Mouse (Mus musculus) midbrain, embryonic 12.5 days (tissue): ENCODE data around the gene Wdr45. TPM values are rescaled to one million over a fixed set of nuclear protein-coding genes. Genes with fewer than 3 reads are reported as not detected.
A peak's percentile ranks its signal among the peaks of the same experiment; 100 is the strongest.

ENCODE experiments used
- ATAC-seq: fragments of 200-750 bp; cut with Nextera tagmentation; 2 replicates; pipeline ENCODE4 v1.8.0; 2017; ENCODE audit warnings: low read depth, moderate TSS enrichment, moderate library complexity; ENCODE audit not compliant: low FRiP score
- H3K27ac ChIP-seq: fragments of 300-500 bp; sonication (generic); replicated peaks from 2 replicates; pipeline ENCODE4 v1.5.1; 2016; ENCODE audit warnings: mild to moderate bottlenecking
- H3K27me3 ChIP-seq: fragments of 300-500 bp; sonication (generic); 2 replicates; pipeline ENCODE4 v1.6.1; 2016; ENCODE audit warnings: mild to moderate bottlenecking
- H3K36me3 ChIP-seq: fragments of 300-500 bp; sonication (generic); 2 replicates; pipeline ENCODE4 v1.6.1; 2016
- H3K4me1 ChIP-seq: fragments of 300-500 bp; sonication (generic); 2 replicates; pipeline ENCODE4 v1.6.1; 2016
- H3K4me2 ChIP-seq: fragments of 300-500 bp; sonication (generic); replicated peaks from 2 replicates; pipeline ENCODE4 v1.6.1; 2016; ENCODE audit warnings: mild to moderate bottlenecking, moderate library complexity
- H3K4me3 ChIP-seq: fragments of 300-500 bp; sonication (generic); 2 replicates; pipeline ENCODE4 v1.5.1; 2016; ENCODE audit warnings: mild to moderate bottlenecking
- H3K9ac ChIP-seq: fragments of 300-500 bp; sonication (generic); replicated peaks from 2 replicates; pipeline ENCODE4 v1.6.1; 2016; ENCODE audit warnings: mild to moderate bottlenecking, moderate library complexity
- H3K9me3 ChIP-seq: fragments of 300-500 bp; sonication (generic); 2 replicates; pipeline ENCODE4 v1.6.1; 2016; ENCODE audit warnings: mild to moderate bottlenecking
- WGBS: fragments of 180-500 bp; shearing (Covaris S2); methylation state at CpG from one replicate; pipeline ENCODE4 v1.1.7; 2016; 5-methylcytosine and 5-hydroxymethylcytosine counted together
- polyA plus RNA-seq: library from polyadenylated mRNA; unstranded; fragments of >200 nt; fragmentation: Nextera tagmentation; extraction: Ambion mirVana; gene quantifications from 2 replicates; pipeline ENCODE4 v1.2.1, GENCODE M21; 2016

The Wdr45 gene
- polyA plus RNA-seq, 1 experiment from 2014 or later: 27.0 TPM

DNA sequence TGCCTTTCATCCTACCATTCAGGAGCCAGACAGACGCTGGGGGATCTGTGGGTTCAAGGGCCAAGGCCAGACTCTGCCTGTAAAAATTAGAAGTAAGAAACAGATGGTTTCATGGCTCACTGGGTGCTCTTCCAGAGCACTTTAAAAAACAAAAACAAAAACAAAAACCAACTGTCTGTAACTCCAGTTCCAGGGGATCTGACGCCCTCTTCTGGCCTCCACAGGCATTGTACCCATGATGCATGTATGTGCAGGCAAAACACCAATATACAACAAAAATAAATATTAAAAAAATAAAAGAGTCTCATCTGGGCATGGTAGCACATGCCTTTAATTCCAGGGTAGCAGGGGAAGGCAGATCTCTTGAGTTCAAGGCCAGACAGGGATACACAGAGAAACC is 58.6 kb downstream of the Wdr45 start:
- Histone ChIP-seq H3K27me3 (no peaks in the 10 kb centered on the region), H3K27ac (no peak overlapping the region), H3K4me1 (no peaks in the 10 kb centered on the region), H3K9me3 (no peaks in the 10 kb centered on the region), H3K4me2 (no peak overlapping the region), H3K36me3 (peaks cover 32% of the 10 kb centered on the region), H3K4me3 (no peak overlapping the region), H3K9ac (no peak overlapping the region)
- WGBS: 48% methylated on average over 2 of the region's 2 CpGs
- no peak for ATAC-seq

DNA sequence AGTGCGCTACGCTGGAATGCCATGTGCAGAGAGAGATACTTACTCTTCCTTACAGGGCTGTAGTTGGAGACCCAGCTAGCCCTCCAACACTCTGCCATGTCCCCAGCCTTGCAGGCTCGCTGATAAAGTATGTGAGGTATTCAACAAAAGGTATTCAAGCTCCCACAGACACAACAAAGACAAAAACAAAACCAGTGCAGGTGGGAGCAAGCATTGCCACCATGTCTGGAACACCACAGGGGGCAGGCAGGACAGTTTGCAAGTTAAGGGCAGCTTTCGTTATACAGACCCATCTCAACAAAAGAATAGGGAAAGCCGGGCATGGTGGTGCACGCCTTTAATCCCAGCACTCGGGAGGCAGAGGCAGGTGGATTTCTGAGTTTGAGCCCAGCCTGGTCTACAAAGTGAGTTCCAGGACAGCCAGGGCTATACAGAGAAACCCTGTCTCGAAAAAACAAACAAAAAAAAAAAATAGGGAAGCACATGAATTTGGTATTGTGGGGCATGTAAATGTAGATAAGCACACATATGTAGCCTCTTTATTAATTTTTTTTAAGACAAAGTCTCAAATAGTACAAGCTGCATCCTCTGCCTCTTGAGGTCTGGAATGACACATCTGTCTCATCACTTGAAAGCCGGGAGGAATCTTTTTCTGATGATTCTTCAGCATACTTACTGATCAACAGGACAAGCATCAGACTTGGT is 61.5 kb downstream of the Wdr45 start:
- Histone ChIP-seq H3K9me3 (no peaks in the 10 kb centered on the region), H3K4me1 (no peaks in the 10 kb centered on the region), H3K36me3 (peaks cover 21% of the 10 kb centered on the region), H3K27me3 (no peaks in the 10 kb centered on the region), H3K4me3 (no peak overlapping the region), H3K27ac (no peak overlapping the region), H3K9ac (no peak overlapping the region), H3K4me2 (no peak overlapping the region)
- WGBS: 76% methylated on average over 9 of the region's 9 CpGs
- ATAC-seq: no peak

DNA sequence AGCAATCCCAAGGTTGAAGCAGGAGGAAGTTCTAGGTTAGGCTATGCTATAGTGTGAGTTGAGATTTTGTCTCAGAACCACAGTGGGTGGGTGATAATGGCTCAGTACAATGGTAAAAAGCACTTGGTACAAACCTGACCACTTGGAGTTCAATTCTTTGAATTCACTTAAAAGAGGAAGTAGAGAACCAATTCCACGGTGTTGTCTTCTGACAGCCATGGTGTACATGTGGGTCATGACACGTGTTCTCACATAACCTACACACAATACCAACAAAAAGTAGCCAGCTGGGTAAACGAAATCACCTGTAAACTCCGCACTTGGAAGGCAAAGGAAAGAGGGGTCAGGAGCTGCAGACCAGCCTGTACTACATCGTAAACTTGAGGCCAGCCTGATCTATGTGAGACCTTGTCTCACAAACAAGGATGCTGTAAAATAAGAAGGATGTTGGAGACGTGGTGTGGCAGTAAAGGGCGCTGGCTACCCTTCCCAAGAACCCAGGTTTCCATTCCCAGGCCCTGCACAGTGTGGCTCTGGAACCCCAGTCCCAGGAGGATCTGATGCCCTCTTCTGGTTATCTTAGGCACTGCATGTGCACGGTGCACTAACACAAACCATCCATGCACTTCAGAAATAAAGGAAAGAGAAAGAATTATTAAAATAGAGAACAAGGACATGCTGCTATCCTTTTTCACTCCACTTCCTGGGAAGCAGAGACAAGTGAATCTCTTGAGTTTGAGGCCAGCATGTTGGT is 62.4 kb downstream of the Wdr45 start:
- Histone ChIP-seq H3K36me3 (peaks cover 19% of the 10 kb centered on the region), H3K4me2 (no peak overlapping the region), H3K27me3 (no peaks in the 10 kb centered on the region), H3K4me1 (no peaks in the 10 kb centered on the region), H3K9me3 (no peaks in the 10 kb centered on the region), H3K27ac (no peak overlapping the region), H3K4me3 (no peak overlapping the region), H3K9ac (no peak overlapping the region)
- peak; percentile 54; the same call in 1 of the 2 replicates for ATAC-seq
- 52% methylated on average over 8 of the region's 8 CpGs for WGBS

Other genes starting within 250 kb of the Wdr45 start
- gene Foxp3, start 140.7 kb upstream of the Wdr45 start, polyA plus RNA-seq: 0.09 and 0.13 TPM in 2 replicates
- 4.9 and 5.7 TPM in 2 replicates for gene Ppp1r3f, start 140.1 kb upstream of the Wdr45 start, polyA plus RNA-seq
- 30.3 and 30.8 TPM in 2 replicates for gene Ccdc22, start 108.8 kb upstream of the Wdr45 start, polyA plus RNA-seq
- not detected in 2 replicates for gene Cacna1f, start 107.2 kb upstream of the Wdr45 start, polyA plus RNA-seq
- 39.9 and 40.8 TPM in 2 replicates for gene Syp, start 75.9 kb upstream of the Wdr45 start, polyA plus RNA-seq
- 2.6 and 2.7 TPM in 2 replicates for gene Prickle3, start 57.1 kb upstream of the Wdr45 start, polyA plus RNA-seq
- 29.2 and 33.2 TPM in 2 replicates for gene Plp2, start 42.9 kb upstream of the Wdr45 start, polyA plus RNA-seq
- 0.09 TPM in 1 of 2 replicates, not detected in the other for gene Magix, start 33.1 kb upstream of the Wdr45 start, polyA plus RNA-seq
- 43.6 and 45.7 TPM in 2 replicates for gene Gpkow, start 17.2 kb upstream of the Wdr45 start, polyA plus RNA-seq
- not detected in 2 replicates for gene Gm45208, start 7.9 kb downstream of the Wdr45 start, polyA plus RNA-seq
- 88.8 and 89.2 TPM in 2 replicates for gene Praf2, start 14.1 kb downstream of the Wdr45 start, polyA plus RNA-seq
- gene Ccdc120, start 36.6 kb downstream of the Wdr45 start, polyA plus RNA-seq: 27.5 and 34.1 TPM in 2 replicates
- gene Tfe3, start 48.2 kb downstream of the Wdr45 start, polyA plus RNA-seq: 37.6 and 39.1 TPM in 2 replicates
- gene Gripap1, start 75.4 kb downstream of the Wdr45 start, polyA plus RNA-seq: 78.3 and 80.8 TPM in 2 replicates
- 0.96 and 1.5 TPM in 2 replicates for gene Kcnd1, start 108.0 kb downstream of the Wdr45 start, polyA plus RNA-seq
- 63.2 and 68.3 TPM in 2 replicates for gene Otud5, start 127.0 kb downstream of the Wdr45 start, polyA plus RNA-seq
- gene Pim2, start 163.9 kb downstream of the Wdr45 start, polyA plus RNA-seq: 19.2 and 19.7 TPM in 2 replicates
- 31.0 and 31.4 TPM in 2 replicates for gene Slc35a2, start 169.7 kb downstream of the Wdr45 start, polyA plus RNA-seq
- 177 and 180 TPM in 2 replicates for gene Pqbp1, start 184.9 kb downstream of the Wdr45 start, polyA plus RNA-seq
- gene Timm17b, start 185.0 kb downstream of the Wdr45 start, polyA plus RNA-seq: 156 and 160 TPM in 2 replicates
- gene Gm10491, start 193.5 kb downstream of the Wdr45 start, polyA plus RNA-seq: not detected in 2 replicates
- gene Gm10490, start 195.2 kb downstream of the Wdr45 start, polyA plus RNA-seq: not detected in 2 replicates
- gene Pcsk1n, start 205.5 kb downstream of the Wdr45 start, polyA plus RNA-seq: 77.5 and 87.2 TPM in 2 replicates
- not detected in 2 replicates for gene Eras, start 214.3 kb downstream of the Wdr45 start, polyA plus RNA-seq
- 80.1 and 87.9 TPM in 2 replicates for gene Hdac6, start 233.6 kb downstream of the Wdr45 start, polyA plus RNA-seq